Comparison of ENCODE assay signal across 8 mouse cellular contexts in genomic region chrX:12158244-12158820, GRCm38 (mm10). TPM values are rescaled to one million over a fixed set of nuclear protein-coding genes. Genes with fewer than 3 reads are reported as not detected.
DNase-seq lines count a peak whose midpoint lies in the region; ATAC-seq and TF ChIP-seq lines count a peak whose summit lies in the region.

No protein-coding gene starts in this region.

- peak overlapping the region; percentile 73 for H3K27ac ChIP-seq in liver, embryonic 11.5 days (ENCODE audit: low read depth, low read length)
- no peak overlapping the region for H3K27ac ChIP-seq in midbrain, postnatal 0 days (ENCODE audit: low read depth, low read length)

- peak; percentile 51 for ATAC-seq in liver, embryonic 11.5 days (replicated peaks; ENCODE audit: low FRiP score)
- ATAC-seq in midbrain, postnatal 0 days (ENCODE audit: low FRiP score) = peak; percentile 31; the same call in 1 of the 2 replicates

- H3K27me3 ChIP-seq in liver, embryonic 11.5 days (replicated peaks; ENCODE audit: control insufficient read depth, insufficient read depth, low read length) = peaks cover 76% of the 10 kb centered on the region
- H3K27me3 ChIP-seq in midbrain, postnatal 0 days (ENCODE audit: insufficient read depth, low read length) = peaks cover 19% of the 10 kb centered on the region; the same call in 1 of the 2 replicates

- TF ChIP-seq CTCF in brain, embryonic 14.5 days (IDR thresholded peaks at IDR 0.05; ENCODE audit: borderline replicate concordance, extremely low read depth, insufficient read depth, insufficient read length) = no peak
- no peak for TF ChIP-seq CTCF in midbrain, postnatal 0 days (IDR thresholded peaks at IDR 0.05)

- H3K4me2 ChIP-seq in liver, embryonic 11.5 days = peak overlapping the region; percentile 69
- H3K4me2 ChIP-seq in midbrain, postnatal 0 days (ENCODE audit: low read depth, low read length, poor library complexity, severe bottlenecking) = peak overlapping the region; percentile 66

- no peaks in the 10 kb centered on the region for H3K36me3 ChIP-seq in liver, embryonic 11.5 days (ENCODE audit: control insufficient read depth, insufficient read depth, low read length)
- H3K36me3 ChIP-seq in midbrain, postnatal 0 days (ENCODE audit: insufficient read depth, low read length) = no peaks in the 10 kb centered on the region

- 3% methylated on average over 44 of the region's 44 CpGs for WGBS in liver, embryonic 11.5 days
- 7% methylated on average over 42 of the region's 44 CpGs for WGBS in midbrain, postnatal 0 days

- peak; percentile 37 for DNase-seq in ovary, postnatal 10 days (ENCODE audit: low spot score)
- DNase-seq in ovary, postnatal 14 days (ENCODE audit: low spot score) = no peak
- DNase-seq in brain, embryonic 14.5 days (ENCODE audit: low read depth) = peak; percentile 83
- DNase-seq in gastrocnemius, postnatal 25 days = peak; percentile 66
- peak; percentile 78 for DNase-seq in induced T-regulatory cell, adult 2 months (ENCODE audit: low read depth)
- DNase-seq in liver, embryonic 11.5 days (ENCODE audit: low spot score) = peak; percentile 61
- peak; percentile 52 for DNase-seq in midbrain, postnatal 0 days (ENCODE audit: low spot score)
- peak; percentile 62 for DNase-seq in thymus, postnatal 25 days

- H3K4me3 ChIP-seq in liver, embryonic 11.5 days (ENCODE audit: low read depth, low read length) = peak overlapping the region; percentile 36
- H3K4me3 ChIP-seq in midbrain, postnatal 0 days (ENCODE audit: low read depth, low read length) = peak overlapping the region; percentile 44

- H3K9ac ChIP-seq in liver, embryonic 11.5 days (ENCODE audit: low read depth, low read length) = 0 out of 2 replicates have a peak overlapping the region, but pooled peaks have one; percentile 25
- no peak overlapping the region for H3K9ac ChIP-seq in midbrain, postnatal 0 days (replicated peaks; ENCODE audit: low read length, poor library complexity, severe bottlenecking)

- peaks cover 11% of the 10 kb centered on the region for H3K4me1 ChIP-seq in liver, embryonic 11.5 days (replicated peaks; ENCODE audit: control insufficient read depth, insufficient read depth, low read length)
- no peaks in the 10 kb centered on the region for H3K4me1 ChIP-seq in midbrain, postnatal 0 days (ENCODE audit: insufficient read depth, low read length)

- no peaks in the 10 kb centered on the region for H3K9me3 ChIP-seq in liver, embryonic 11.5 days (ENCODE audit: control insufficient read depth, low read length)
- H3K9me3 ChIP-seq in midbrain, postnatal 0 days (ENCODE audit: low read length) = no peaks in the 10 kb centered on the region

- TF ChIP-seq POLR2A in brain, embryonic 14.5 days (IDR thresholded peaks at IDR 0.05; ENCODE audit: borderline replicate concordance, extremely low read depth, insufficient read depth, insufficient read length, poor library complexity, severe bottlenecking) = no peak

RNA-seq across cellular contexts. Expression of gene Bcor, which starts 1.8 kb away (rescaled TPM):
- 18.3 and 29.3 TPM in 2 replicates for polyA plus RNA-seq in brain, embryonic 14.5 days (2012; rRNA removed)
- 10 to 100 TPM; 10.1 to 13.7 TPM for total RNA-seq in gastrocnemius, postnatal 25 days (2021)
- polyA plus RNA-seq in liver, embryonic 11.5 days (2014; fragmentation: Nextera tagmentation; extraction: Ambion mirVana) = 14.5 and 14.8 TPM in 2 replicates
- 28.6 and 45.5 TPM in 2 replicates for total RNA-seq in midbrain, postnatal 0 days (2014; rRNA removed)
- 11.7 and 12.9 TPM in 2 replicates for polyA plus RNA-seq in midbrain, postnatal 0 days (2015; fragmentation: Nextera tagmentation; extraction: Ambion mirVana)
